Mouse (Mus musculus) testis, postnatal 10 days (tissue): ENCODE measurements around the gene Ank.

Experiments used
- DNase-seq: peaks from one replicate; pipeline ENCODE4 v3.0.0; 2021; ENCODE audit warnings: low spot score

Ank gene

GRCm38 (mm10) chr15:27641171-27641570 is 174.7 kb downstream of the Ank start:
- no peak for DNase-seq

GRCm38 (mm10) chr15:27642895-27643294 is 176.4 kb downstream of the Ank start:
- no peak for DNase-seq
